13 mouse cellular contexts compared by ENCODE assay signal in genomic region chr16:90891601-90892000, GRCm38 (mm10). TPM values are rescaled to one million over a fixed set of nuclear protein-coding genes. Genes with fewer than 3 reads are reported as not detected.
DNase-seq lines count a peak whose midpoint lies in the region; ATAC-seq and TF ChIP-seq lines count a peak whose summit lies in the region.
"Had no signal": no experiment of that assay in that cellular context is flagged by ENCODE, and none has a peak within 500 bp of the region (broad histone marks: within the 10 kb centered on the region; RNA-seq: fewer than 3 reads in every experiment).

No protein-coding gene starts in this region.

- H3K4me1 ChIP-seq in intestine, embryonic 14.5 days (replicated peaks; ENCODE audit: control insufficient read depth, insufficient read depth, low read length): peaks cover 9% of the 10 kb centered on the region; the same call in 1 of the 2 replicates
- no peaks in the 10 kb centered on the region; the same call in 1 of the 2 replicates for H3K4me1 ChIP-seq in intestine, postnatal 0 days (replicated peaks; ENCODE audit: control insufficient read depth, insufficient read depth, low read length)
- no peaks in the 10 kb centered on the region for H3K4me1 ChIP-seq in kidney, adult 2 months (ENCODE audit: control insufficient read depth, insufficient read depth, low read length)
- H3K4me1 ChIP-seq in midbrain, embryonic 16.5 days (ENCODE audit: control insufficient read depth, insufficient read depth, low read length): no peaks in the 10 kb centered on the region

- H3K27me3 ChIP-seq in intestine, embryonic 14.5 days (replicated peaks; ENCODE audit: control insufficient read depth, insufficient read depth, low read length): 0 out of 2 replicates have a peak, but pooled peaks cover 3% of the 10 kb centered on the region
- 0 out of 2 replicates have a peak, but pooled peaks cover 4% of the 10 kb centered on the region for H3K27me3 ChIP-seq in intestine, postnatal 0 days (replicated peaks; ENCODE audit: control insufficient read depth, insufficient read depth, low read length)
- no peaks in the 10 kb centered on the region for H3K27me3 ChIP-seq in kidney, adult 2 months (replicated peaks; ENCODE audit: control insufficient read depth, insufficient read depth, low read length)
- H3K27me3 ChIP-seq in midbrain, embryonic 16.5 days (ENCODE audit: control insufficient read depth, insufficient read depth, low read depth, low read length): no peaks in the 10 kb centered on the region

- H3K4me2 ChIP-seq in intestine, embryonic 14.5 days (ENCODE audit: low read length): peak overlapping the region; percentile 7; the same call in 1 of the 2 replicates
- H3K4me2 ChIP-seq in intestine, postnatal 0 days (replicated peaks; ENCODE audit: low read depth): no peak overlapping the region; the same call in 1 of the 2 replicates
- H3K4me2 ChIP-seq in midbrain, embryonic 16.5 days (ENCODE audit: low read length): no peak overlapping the region
- H3K4me2 ChIP-seq: embryonic facial prominence, embryonic 15.5 days had no signal

- no peak for ATAC-seq in intestine, embryonic 14.5 days (replicated peaks; ENCODE audit: low FRiP score, low TSS enrichment, low read depth)
- no peak for ATAC-seq in intestine, postnatal 0 days
- ATAC-seq in common myeloid progenitor, adult 5-6 weeks (replicated peaks; ENCODE audit: low read depth, poor library complexity, severe bottlenecking): 0 out of 2 replicates have a peak, but pooled peaks have one; percentile 11
- no peak for ATAC-seq in monocyte, adult 5-6 weeks (replicated peaks; ENCODE audit: insufficient number of reproducible peaks, low FRiP score, low TSS enrichment, poor library complexity, severe bottlenecking)
- ATAC-seq in midbrain, embryonic 16.5 days: no peak

- 45% methylated on average over 14 of the region's 14 CpGs for WGBS in intestine, embryonic 14.5 days
- 50% methylated on average over 14 of the region's 14 CpGs for WGBS in intestine, postnatal 0 days
- WGBS in kidney, adult 2 months: 14% methylated on average over 14 of the region's 14 CpGs
- WGBS in midbrain, embryonic 16.5 days: 70% methylated on average over 14 of the region's 14 CpGs

- no peak for TF ChIP-seq POLR2A in kidney, adult 2 months (IDR thresholded peaks at IDR 0.05; ENCODE audit: low read depth, low read length)

- no peak overlapping the region for H3K27ac ChIP-seq in intestine, embryonic 14.5 days (ENCODE audit: low read depth)
- no peak overlapping the region for H3K27ac ChIP-seq in intestine, postnatal 0 days (ENCODE audit: low read depth, low read length)
- H3K27ac ChIP-seq in kidney, adult 2 months (ENCODE audit: insufficient read depth, low read depth, low read length): no peak overlapping the region
- no peak overlapping the region for H3K27ac ChIP-seq in midbrain, embryonic 16.5 days (ENCODE audit: low read length)
- H3K27ac ChIP-seq: embryonic facial prominence, embryonic 15.5 days; heart, adult 2 months; macrophage had no signal

- H3K4me3 ChIP-seq in intestine, embryonic 14.5 days (ENCODE audit: low read depth, low read length): no peak overlapping the region
- no peak overlapping the region for H3K4me3 ChIP-seq in intestine, postnatal 0 days (ENCODE audit: low read depth, low read length)
- H3K4me3 ChIP-seq in kidney, adult 2 months (ENCODE audit: insufficient read depth, low read depth, low read length): no peak overlapping the region
- no peak overlapping the region for H3K4me3 ChIP-seq in midbrain, embryonic 16.5 days (ENCODE audit: low read depth, low read length)
- H3K4me3 ChIP-seq: embryonic facial prominence, embryonic 15.5 days; heart, adult 2 months had no signal

- no peaks in the 10 kb centered on the region for H3K9me3 ChIP-seq in intestine, embryonic 14.5 days (ENCODE audit: control insufficient read depth, low read length)
- H3K9me3 ChIP-seq in intestine, postnatal 0 days (ENCODE audit: control insufficient read depth): no peaks in the 10 kb centered on the region
- no peaks in the 10 kb centered on the region for H3K9me3 ChIP-seq in midbrain, embryonic 16.5 days (replicated peaks; ENCODE audit: control insufficient read depth, low read length, poor library complexity, severe bottlenecking)
- H3K9me3 ChIP-seq: embryonic facial prominence, embryonic 15.5 days had no signal

- no peaks in the 10 kb centered on the region for H3K36me3 ChIP-seq in intestine, embryonic 14.5 days (ENCODE audit: control insufficient read depth, insufficient read depth, low read length)
- no peaks in the 10 kb centered on the region for H3K36me3 ChIP-seq in intestine, postnatal 0 days (ENCODE audit: control insufficient read depth, insufficient read depth)
- no peaks in the 10 kb centered on the region for H3K36me3 ChIP-seq in kidney, adult 2 months (ENCODE audit: control insufficient read depth, insufficient read depth, low read length)
- no peaks in the 10 kb centered on the region for H3K36me3 ChIP-seq in midbrain, embryonic 16.5 days (ENCODE audit: control insufficient read depth, insufficient read depth, low read length)
- H3K36me3 ChIP-seq: embryonic facial prominence, embryonic 15.5 days had no signal

- no peak overlapping the region for H3K9ac ChIP-seq in intestine, embryonic 14.5 days (ENCODE audit: low read length)
- H3K9ac ChIP-seq in intestine, postnatal 0 days (ENCODE audit: low read depth, low read length): no peak overlapping the region
- H3K9ac ChIP-seq in midbrain, embryonic 16.5 days (ENCODE audit: low read depth, low read length): no peak overlapping the region
- H3K9ac ChIP-seq: embryonic facial prominence, embryonic 15.5 days had no signal

- no peak for TF ChIP-seq CTCF in intestine, postnatal 0 days (IDR thresholded peaks at IDR 0.05; ENCODE audit: low read depth)
- no peak for TF ChIP-seq CTCF in kidney, adult 2 months (conservative IDR thresholded peaks at IDR 0.05; ENCODE audit: insufficient read depth, insufficient read length, low read depth, low read length)

- DNase-seq in intestine, embryonic 14.5 days (ENCODE audit: low spot score): no peak
- peak; percentile 39 for DNase-seq in kidney, adult 2 months
- peak; percentile 60 for DNase-seq in lung, postnatal 10 days
- DNase-seq in thymus, postnatal 25 days: no peak
- DNase-seq: cerebellum, postnatal 25 days; thymus, postnatal 4 days had no signal

RNA-seq across cellular contexts. Expression of gene Cfap298, which starts 43.3 kb away (rescaled TPM):
- polyA plus RNA-seq in intestine, embryonic 14.5 days (2014; fragmentation: Nextera tagmentation; extraction: Ambion mirVana): 35.7 and 38.4 TPM in 2 replicates
- polyA plus RNA-seq in intestine, postnatal 0 days (2015; fragmentation: Nextera tagmentation; extraction: Ambion mirVana): 20.1 and 22.1 TPM in 2 replicates
- total RNA-seq in common myeloid progenitor, adult 5-6 weeks (2017): 72.0 and 100.0 TPM in 2 replicates
- polyA plus RNA-seq in kidney, adult 2 months (2012; rRNA removed): 16.1 TPM in 2 replicates
- 10.7 to 19.1 TPM (median 18.3 TPM) in 3 replicates for total RNA-seq in monocyte, adult 5-6 weeks (2017)
- polyA plus RNA-seq in midbrain, embryonic 16.5 days (2015; fragmentation: Nextera tagmentation; extraction: Ambion mirVana): 60.7 and 64.4 TPM in 2 replicates

Comparison
In these comparisons a context has a peak if more than half of its experiments do, and no peak if none do; other contexts are left out.
1. DNase-seq: peak in kidney, adult 2 months (single experiment) and lung, postnatal 10 days (single experiment); none in intestine, embryonic 14.5 days (single experiment) and thymus, postnatal 25 days (single experiment).